Mouse (Mus musculus): ENCODE results near the gene Extl1.
"Not testable (repeated sequence)": the region's sequence is repeated elsewhere in the genome, so short reads cannot be mapped to it uniquely, and the experiment has no call there.

Extl1 gene

DNA sequence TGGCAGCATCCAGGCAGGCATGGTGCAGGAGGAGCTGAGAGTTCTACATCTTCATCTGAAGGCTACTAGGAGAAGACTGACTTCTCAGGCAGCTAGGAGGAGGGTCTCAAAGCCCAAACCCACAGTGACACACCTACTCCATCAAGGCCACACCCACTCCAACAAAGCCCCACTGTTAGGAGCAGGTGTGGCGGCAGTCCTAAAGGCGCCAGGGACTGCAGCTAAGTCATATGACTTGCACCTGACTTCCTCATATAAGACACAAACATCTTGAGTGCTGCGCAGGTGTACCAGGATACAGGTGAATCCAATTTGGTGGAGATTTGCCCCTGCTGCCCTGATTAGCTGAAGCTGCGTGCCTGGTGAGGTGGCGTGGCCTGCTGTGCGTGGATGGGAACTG lies at the start of gene Extl1:
Gene Extl1, minus strand, starts transcription at position 101 of the 400 bp plus-strand sequence.
- DNase-seq: not testable (repeated sequence)

- DNase-seq: no peak
Measured at GRCm38 (mm10) chr4:134432686-134433360, 49.2 kb upstream of the Extl1 start.

GRCm38 (mm10) chr4:134430381-134431004 lies 46.8 kb upstream of the Extl1 start:
- no peak for DNase-seq

DNA sequence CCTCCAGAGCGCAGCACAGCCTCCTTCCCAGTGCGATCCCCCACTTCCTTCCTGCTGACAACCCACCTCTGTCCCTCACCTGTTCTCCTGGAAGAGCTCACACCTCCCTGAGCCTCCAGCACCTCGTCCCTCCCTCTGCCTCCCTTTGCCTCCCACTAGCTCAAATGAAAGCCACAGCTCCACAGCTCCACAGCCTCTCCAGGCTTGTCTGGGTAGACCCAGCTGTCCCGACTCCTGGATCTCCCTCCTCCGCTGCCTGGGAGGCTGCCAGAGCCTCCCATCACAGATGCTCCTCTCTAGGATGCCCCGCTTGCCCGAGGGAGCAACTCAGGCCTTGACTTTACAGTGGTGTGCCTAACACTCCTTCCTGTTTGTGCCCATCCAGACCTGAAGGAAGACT lies 41.4 kb upstream of the Extl1 start:
- DNase-seq: no peak

DNA sequence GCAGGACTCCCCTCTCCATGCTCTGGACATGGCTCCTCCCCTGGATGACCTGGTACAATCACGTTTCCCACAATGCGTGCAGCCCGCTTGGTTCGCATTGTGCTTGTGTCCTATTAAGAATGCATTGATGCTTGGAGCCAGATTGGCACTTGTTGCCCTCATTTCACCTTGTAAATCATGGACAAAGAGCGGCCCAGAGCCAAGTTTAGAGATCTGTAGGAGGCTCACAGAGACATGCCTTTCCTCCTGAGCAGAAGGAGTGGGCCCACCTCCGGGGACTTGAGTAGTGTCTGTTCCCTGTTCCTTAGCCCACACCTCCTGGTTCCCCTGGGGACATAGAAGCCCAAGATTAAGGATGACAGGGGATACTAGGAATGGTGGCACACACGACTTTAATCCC lies 40.3 kb upstream of the Extl1 start:
- DNase-seq: no peak

- DNase-seq: no peak
Measured at GRCm38 (mm10) chr4:134421971-134422370, 38.3 kb upstream of the Extl1 start.

GRCm38 (mm10) chr4:134417111-134417510 lies 33.5 kb upstream of the Extl1 start:
- no peak for DNase-seq

DNA sequence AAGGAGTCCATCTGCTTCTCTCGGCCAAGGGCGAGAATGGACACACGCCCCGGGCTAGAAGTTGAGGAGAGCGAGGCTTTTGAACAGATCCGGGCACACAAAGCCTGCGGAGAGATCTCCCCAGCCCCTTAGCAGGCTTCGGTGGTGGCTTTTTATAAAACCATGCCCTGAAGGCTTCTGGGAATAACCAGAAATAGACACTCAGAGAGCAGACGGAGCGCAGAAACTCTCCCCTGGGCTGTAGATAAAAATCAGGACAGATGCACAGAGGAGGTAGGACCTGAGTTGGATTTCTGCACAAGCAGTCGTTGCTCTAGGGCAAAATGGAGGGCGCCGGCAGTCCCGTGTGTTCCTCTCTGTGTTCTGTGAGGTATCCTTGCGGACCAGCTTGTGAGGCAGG lies 33.0 kb upstream of the Extl1 start:
- no peak for DNase-seq

DNA sequence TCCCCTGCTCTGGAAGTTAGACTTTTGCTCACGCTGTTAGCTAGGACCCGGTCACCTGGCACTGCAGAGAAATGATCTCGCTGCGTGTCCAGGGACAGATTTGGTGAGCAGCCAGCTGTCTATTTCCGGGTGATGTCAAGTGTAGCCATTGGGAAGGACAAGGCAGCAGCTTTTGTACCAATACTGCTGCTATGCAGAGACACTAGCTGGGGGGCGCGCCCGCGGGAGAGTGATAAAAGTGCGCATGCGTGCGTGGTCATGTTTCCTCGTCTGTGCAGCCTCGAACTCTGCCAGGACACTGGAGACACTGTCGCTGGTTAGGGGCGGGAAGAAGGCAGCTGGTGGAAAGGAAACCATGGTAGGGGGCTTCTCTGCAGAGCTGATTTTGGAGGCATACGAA lies 32.5 kb upstream of the Extl1 start:
- DNase-seq: no peak

DNA sequence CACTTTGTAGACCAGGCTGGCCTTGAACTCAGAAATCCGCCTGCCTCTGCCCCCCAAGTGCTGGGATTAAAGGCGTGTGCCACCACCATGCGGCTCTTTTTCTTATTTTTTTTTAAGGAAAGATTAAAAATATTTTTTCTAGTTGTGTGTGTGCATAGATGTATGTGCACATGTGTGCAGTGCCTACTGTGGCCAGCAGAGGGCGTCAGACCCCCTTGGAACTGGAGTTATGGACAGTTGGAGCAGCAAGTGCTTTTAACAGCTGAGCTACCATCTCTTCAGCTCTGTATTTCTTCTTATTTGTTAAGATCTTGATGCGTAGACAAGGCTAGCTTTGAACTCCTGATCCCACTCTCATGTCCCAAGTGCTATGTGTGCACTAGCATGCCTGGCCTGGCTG lies 25.6 kb upstream of the Extl1 start:
- DNase-seq: no peak

GRCm38 (mm10) chr4:134403721-134404120 lies 20.1 kb upstream of the Extl1 start:
- DNase-seq: no peak

GRCm38 (mm10) chr4:134402571-134403262 lies 19.1 kb upstream of the Extl1 start:
- DNase-seq: no peak

GRCm38 (mm10) chr4:134401856-134402570 lies 18.4 kb upstream of the Extl1 start:
- DNase-seq: no peak

DNA sequence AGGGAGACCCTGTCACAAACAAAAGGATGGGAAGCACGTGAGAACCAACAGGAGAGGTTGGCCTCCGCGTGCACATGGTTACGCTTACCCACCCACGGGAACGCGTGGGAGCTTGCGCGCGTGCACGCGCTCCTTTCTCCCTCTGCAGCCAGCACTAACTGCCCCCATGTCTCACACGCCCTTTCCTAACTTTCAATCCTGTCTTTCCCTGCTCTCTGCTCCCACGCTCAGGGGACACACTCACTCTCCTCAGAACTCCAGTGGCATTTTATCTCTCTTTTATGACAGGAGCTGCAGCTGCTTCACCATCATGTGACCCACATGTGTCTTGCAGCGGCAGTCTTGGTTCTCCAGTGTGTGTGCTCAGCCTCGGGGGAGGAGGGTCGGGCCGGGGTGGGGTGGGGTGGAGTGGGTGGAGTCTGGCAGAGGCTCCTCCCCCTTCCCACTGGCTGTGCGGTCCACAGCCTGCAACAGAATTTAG lies 17.6 kb upstream of the Extl1 start:
- peak; percentile 58 to 69 for DNase-seq

DNA sequence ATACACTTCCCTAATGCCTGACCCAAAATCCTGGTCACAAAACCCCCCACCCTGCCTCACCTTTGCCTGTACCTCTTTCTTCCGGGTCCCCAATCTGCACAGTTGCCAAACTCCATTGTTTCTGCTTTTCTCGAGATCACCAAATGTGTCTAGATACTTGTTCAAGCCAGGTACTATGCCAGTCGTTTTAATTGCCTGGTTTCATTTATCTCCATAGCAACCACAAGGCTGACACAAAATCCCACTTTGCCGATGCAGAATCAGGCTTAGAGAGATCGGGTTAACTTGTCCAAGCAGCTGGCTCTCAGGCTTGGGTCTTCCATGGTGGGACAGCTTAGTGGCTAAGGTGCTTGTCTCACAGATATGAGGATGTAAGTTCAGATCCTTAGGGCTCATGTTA lies 16.6 kb upstream of the Extl1 start:
- DNase-seq: no peak

DNA sequence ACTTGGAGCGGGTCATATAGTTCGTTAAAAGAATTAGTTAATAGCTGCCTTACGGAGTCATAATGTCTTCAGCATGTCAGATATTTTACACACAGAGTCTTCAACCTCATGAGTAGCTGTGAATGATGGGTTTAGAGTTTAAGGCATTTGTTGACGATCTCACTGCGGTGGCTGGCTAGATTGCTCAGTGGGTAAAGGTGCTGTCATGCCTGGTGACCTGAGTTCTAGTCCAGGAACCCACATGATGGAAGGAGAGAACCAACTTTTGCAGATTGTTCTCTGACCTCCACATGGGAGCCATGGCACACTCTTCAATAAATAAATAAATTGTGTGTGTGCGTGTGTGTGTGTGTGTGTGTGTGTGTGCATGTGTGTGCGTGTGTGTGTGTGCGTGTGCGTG lies 14.1 kb upstream of the Extl1 start:
- DNase-seq: no peak

- no peak for DNase-seq
Measured at GRCm38 (mm10) chr4:134397121-134397520, 13.5 kb upstream of the Extl1 start.

- peak; percentile 81 to 92 for DNase-seq
Measured at GRCm38 (mm10) chr4:134395977-134396825, 12.6 kb upstream of the Extl1 start, which contains the start of gene Pafah2. Gene Pafah2 (plus strand): TSS chr4:134396320.

GRCm38 (mm10) chr4:134395142-134395541 lies 11.5 kb upstream of the Extl1 start:
- DNase-seq: no peak

DNA sequence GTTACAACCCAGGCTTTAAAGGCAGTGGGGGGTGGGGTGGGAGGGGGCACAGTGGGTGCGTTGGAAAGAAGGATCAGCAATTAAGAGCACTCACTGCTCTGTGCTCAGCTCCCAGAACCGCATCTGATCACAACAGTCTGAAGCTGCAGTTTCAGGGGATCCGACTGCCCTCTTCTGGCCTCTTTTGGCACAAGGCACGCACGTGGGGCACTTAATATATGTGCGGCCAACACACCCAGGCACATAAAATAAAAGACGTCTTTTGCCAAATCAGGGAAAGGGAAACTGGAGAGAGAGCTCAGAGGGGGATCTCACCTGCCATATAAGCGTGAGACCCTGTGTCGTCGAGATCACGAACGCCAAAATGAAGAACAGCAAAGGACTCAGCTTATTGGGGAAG lies 9.4 kb upstream of the Extl1 start:
- no peak for DNase-seq

GRCm38 (mm10) chr4:134392595-134392994 lies 8.9 kb upstream of the Extl1 start:
- DNase-seq: no peak

DNA sequence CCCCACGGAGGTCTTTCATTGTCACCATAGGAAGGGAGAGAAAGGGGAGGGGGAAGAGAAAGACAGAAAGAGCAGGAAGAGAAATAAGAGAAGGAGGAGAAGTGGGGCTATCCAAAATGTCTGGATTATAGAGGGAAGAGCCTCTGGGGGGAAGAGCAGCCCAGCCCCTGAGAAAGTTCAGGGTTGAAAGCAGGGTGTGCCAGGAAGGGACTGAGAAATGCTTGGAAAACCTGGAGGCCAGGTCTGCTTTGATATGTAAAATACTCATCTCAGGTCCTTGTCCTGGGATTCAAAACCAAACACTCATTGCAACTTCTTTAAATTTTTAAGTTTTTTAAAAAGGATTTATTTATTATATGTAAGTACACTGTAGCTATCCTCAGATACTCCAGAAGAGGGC lies 8.0 kb upstream of the Extl1 start:
- no peak for DNase-seq
